Mouse (Mus musculus) telencephalon, adult 2 months (tissue): ENCODE results near the gene Mxd1.

Experiments used
- DNase-seq: peaks from one replicate; pipeline ENCODE4 v3.0.0-alpha.2; 2011; ENCODE audit warnings: low read depth, low spot score

Gene Mxd1

DNA sequence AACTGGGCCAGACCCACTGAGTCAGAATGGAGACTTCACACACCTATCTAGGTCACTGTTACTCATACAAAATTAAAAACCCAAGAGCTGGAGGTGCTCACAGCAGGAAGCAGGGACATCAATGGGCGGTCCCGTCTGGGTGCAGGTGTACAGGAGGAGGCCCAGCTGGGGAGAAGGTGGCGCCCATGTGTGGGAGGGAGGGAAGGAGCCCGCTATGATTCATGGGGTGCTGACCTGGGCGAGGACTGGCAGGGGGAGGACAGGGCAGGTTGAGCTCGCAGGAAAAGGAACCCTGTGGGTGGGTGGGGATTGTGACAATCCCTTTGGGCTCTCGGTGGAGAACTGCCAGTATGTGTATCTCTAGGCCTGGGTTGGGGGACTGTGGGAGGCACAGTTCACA lies 63.7 kb downstream of the Mxd1 start:
- no peak for DNase-seq

DNA sequence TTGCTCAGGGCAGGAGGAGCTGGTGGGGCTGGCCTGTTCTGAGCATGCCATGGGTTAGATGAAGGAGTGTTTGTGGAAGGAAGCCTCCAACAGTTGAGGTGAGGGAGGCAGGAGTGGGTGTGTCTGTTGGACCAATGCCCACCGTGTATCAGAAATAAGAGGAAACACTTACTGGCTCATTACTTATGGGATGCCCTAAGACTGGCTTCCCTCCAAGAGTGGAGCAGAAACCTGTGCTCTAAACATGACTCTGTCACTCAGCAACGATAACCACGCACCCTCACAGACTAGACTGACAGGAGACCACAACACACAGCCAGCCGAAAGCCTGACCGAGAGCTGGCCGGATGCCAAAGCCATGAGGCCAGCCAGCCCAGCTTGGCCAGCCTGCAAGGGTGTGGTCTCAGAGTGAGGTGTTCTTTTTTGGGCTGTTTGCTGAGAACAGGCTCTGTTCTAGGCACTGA lies 69.0 kb downstream of the Mxd1 start:
- no peak for DNase-seq

DNA sequence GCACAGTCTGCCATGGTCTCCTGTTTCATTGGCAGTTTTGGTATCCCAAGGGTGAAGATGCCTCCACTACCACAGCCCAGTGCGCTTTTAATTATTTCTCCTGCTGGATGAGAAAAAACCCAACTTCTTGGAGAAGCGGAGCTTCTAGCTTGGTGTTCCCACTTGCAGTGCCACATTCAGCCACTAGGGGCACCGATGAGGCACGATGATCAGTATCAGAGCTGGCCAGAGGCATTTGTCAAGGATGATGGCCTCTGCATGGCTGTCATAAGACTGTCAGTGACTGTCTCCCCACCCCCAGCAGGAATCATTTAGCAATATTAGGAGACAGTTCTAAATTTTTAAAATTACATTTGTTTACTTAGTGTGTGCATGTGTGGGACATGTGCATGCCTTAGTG lies 69.8 kb downstream of the Mxd1 start:
- no peak for DNase-seq

DNA sequence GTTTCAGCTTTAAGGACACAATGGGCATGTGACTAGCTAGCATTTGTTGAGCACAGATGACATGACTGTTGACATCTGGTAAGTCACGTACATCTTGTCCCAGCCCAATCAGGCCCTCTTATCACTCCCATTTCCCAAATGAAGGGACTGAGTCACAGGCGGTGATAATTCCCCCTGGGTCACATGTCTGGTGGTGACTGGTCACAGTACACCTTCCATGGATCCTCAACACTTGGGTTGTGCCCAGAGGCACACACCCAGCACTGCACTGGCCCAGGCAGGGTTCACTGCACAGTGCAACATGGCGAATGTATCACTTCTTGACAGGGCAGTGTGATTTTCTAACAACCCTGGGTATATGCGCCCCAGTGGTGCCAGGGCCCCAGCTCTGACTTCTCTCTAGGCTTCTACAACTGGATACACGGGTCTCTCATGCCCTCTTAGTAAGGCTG lies 70.2 kb downstream of the Mxd1 start:
- no peak for DNase-seq
